Mouse (Mus musculus): ENCODE results near the gene Slc25a43. TPM values are rescaled to one million over a fixed set of nuclear protein-coding genes. Genes with fewer than 3 reads are reported as not detected.

The Slc25a43 gene
- polyA plus RNA-seq, 1 experiment from 2014 or later: 1.2 TPM

GRCm38 (mm10) chrX:36749281-36749785 is 5.9 kb downstream of the Slc25a43 start:
- no peak for DNase-seq (ENCODE audit: low spot score)

GRCm38 (mm10) chrX:36750591-36750990 is 7.1 kb downstream of the Slc25a43 start:
- no peaks in the 10 kb centered on the region for H3K27me3 ChIP-seq (ENCODE audit: control insufficient read depth, insufficient read depth, low read length)

More at GRCm38 (mm10) chrX:36749281-36749785, 5.9 kb downstream of the Slc25a43 start:
- WGBS: 80% methylated on average over 6 of the region's 6 CpGs
- no peaks in the 10 kb centered on the region for H3K4me1 ChIP-seq (ENCODE audit: control insufficient read depth, insufficient read depth, low read length)
- H3K4me3 ChIP-seq (ENCODE audit: low read depth, low read length): no peak overlapping the region
- no peaks in the 10 kb centered on the region for H3K27me3 ChIP-seq (ENCODE audit: control insufficient read depth, insufficient read depth, low read length)
- ATAC-seq (ENCODE audit: insufficient number of reproducible peaks, low FRiP score, low TSS enrichment, low read depth): no peak
- H3K36me3 ChIP-seq (ENCODE audit: control insufficient read depth, insufficient read depth, low read length): no peaks in the 10 kb centered on the region
- no peak overlapping the region for H3K9ac ChIP-seq (ENCODE audit: low read length)
- H3K4me2 ChIP-seq (ENCODE audit: low read depth, severe bottlenecking): no peak overlapping the region
- no peak overlapping the region for H3K27ac ChIP-seq (replicated peaks; ENCODE audit: low read depth, low read length)
- H3K9me3 ChIP-seq (ENCODE audit: control insufficient read depth, low read length): no peaks in the 10 kb centered on the region

GRCm38 (mm10) chrX:36752586-36752985 is 9.1 kb downstream of the Slc25a43 start:
- no peaks in the 10 kb centered on the region for H3K9me3 ChIP-seq (ENCODE audit: control insufficient read depth, low read length)
- no peak overlapping the region for H3K4me2 ChIP-seq (ENCODE audit: low read depth, severe bottlenecking)
- H3K27me3 ChIP-seq (ENCODE audit: control insufficient read depth, insufficient read depth, low read length): no peaks in the 10 kb centered on the region
- H3K36me3 ChIP-seq (ENCODE audit: control insufficient read depth, insufficient read depth, low read length): no peaks in the 10 kb centered on the region
- H3K4me3 ChIP-seq (ENCODE audit: low read depth, low read length): no peak overlapping the region
- no peak for DNase-seq (ENCODE audit: low spot score)
- ATAC-seq (ENCODE audit: insufficient number of reproducible peaks, low FRiP score, low TSS enrichment, low read depth): no peak
- no peak overlapping the region for H3K9ac ChIP-seq (ENCODE audit: low read length)
- no peak overlapping the region for H3K27ac ChIP-seq (replicated peaks; ENCODE audit: low read depth, low read length)
- H3K4me1 ChIP-seq (ENCODE audit: control insufficient read depth, insufficient read depth, low read length): no peaks in the 10 kb centered on the region
- WGBS: 92% methylated on average over 3 of the region's 3 CpGs

More at GRCm38 (mm10) chrX:36750591-36750990, 7.1 kb downstream of the Slc25a43 start:
- Histone ChIP-seq H3K9me3 (ENCODE audit: control insufficient read depth, low read length) (no peaks in the 10 kb centered on the region), H3K9ac (ENCODE audit: low read length) (no peak overlapping the region), H3K36me3 (ENCODE audit: control insufficient read depth, insufficient read depth, low read length) (no peaks in the 10 kb centered on the region), H3K4me2 (ENCODE audit: low read depth, severe bottlenecking) (no peak overlapping the region), H3K4me1 (ENCODE audit: control insufficient read depth, insufficient read depth, low read length) (no peaks in the 10 kb centered on the region), H3K4me3 (ENCODE audit: low read depth, low read length) (no peak overlapping the region), H3K27ac (replicated peaks; ENCODE audit: low read depth, low read length) (no peak overlapping the region)
- WGBS: 82% methylated on average over 1 of the region's 1 CpGs
- ATAC-seq (ENCODE audit: insufficient number of reproducible peaks, low FRiP score, low TSS enrichment, low read depth): no peak
- no peak for DNase-seq (ENCODE audit: low spot score)

GRCm38 (mm10) chrX:36757796-36758472 is 14.5 kb downstream of the Slc25a43 start:
- ATAC-seq (ENCODE audit: insufficient number of reproducible peaks, low FRiP score, low TSS enrichment, low read depth): no peak
- no peak for DNase-seq (ENCODE audit: low spot score)
- Histone ChIP-seq H3K4me2 (ENCODE audit: low read depth, severe bottlenecking) (no peak overlapping the region), H3K9ac (ENCODE audit: low read length) (no peak overlapping the region), H3K27ac (replicated peaks; ENCODE audit: low read depth, low read length) (no peak overlapping the region), H3K4me3 (ENCODE audit: low read depth, low read length) (no peak overlapping the region), H3K27me3 (ENCODE audit: control insufficient read depth, insufficient read depth, low read length) (no peaks in the 10 kb centered on the region), H3K36me3 (ENCODE audit: control insufficient read depth, insufficient read depth, low read length) (no peaks in the 10 kb centered on the region), H3K9me3 (ENCODE audit: control insufficient read depth, low read length) (no peaks in the 10 kb centered on the region), H3K4me1 (ENCODE audit: control insufficient read depth, insufficient read depth, low read length) (no peaks in the 10 kb centered on the region)
- 77% methylated on average over 7 of the region's 7 CpGs for WGBS

GRCm38 (mm10) chrX:36758566-36758965 is 15.1 kb downstream of the Slc25a43 start:
- H3K9me3 ChIP-seq (ENCODE audit: control insufficient read depth, low read length): no peaks in the 10 kb centered on the region
- no peaks in the 10 kb centered on the region for H3K27me3 ChIP-seq (ENCODE audit: control insufficient read depth, insufficient read depth, low read length)
- H3K4me2 ChIP-seq (ENCODE audit: low read depth, severe bottlenecking): no peak overlapping the region
- 69% methylated on average over 6 of the region's 6 CpGs for WGBS
- no peak for ATAC-seq (ENCODE audit: insufficient number of reproducible peaks, low FRiP score, low TSS enrichment, low read depth)
- DNase-seq (ENCODE audit: low spot score): no peak
- H3K4me3 ChIP-seq (ENCODE audit: low read depth, low read length): no peak overlapping the region
- no peak overlapping the region for H3K27ac ChIP-seq (replicated peaks; ENCODE audit: low read depth, low read length)
- H3K4me1 ChIP-seq (ENCODE audit: control insufficient read depth, insufficient read depth, low read length): no peaks in the 10 kb centered on the region
- H3K36me3 ChIP-seq (ENCODE audit: control insufficient read depth, insufficient read depth, low read length): no peaks in the 10 kb centered on the region
- H3K9ac ChIP-seq (ENCODE audit: low read length): no peak overlapping the region

GRCm38 (mm10) chrX:36760946-36761635 is 17.6 kb downstream of the Slc25a43 start:
- no peak overlapping the region for H3K27ac ChIP-seq (replicated peaks; ENCODE audit: low read depth, low read length)
- no peaks in the 10 kb centered on the region for H3K36me3 ChIP-seq (ENCODE audit: control insufficient read depth, insufficient read depth, low read length)
- DNase-seq (ENCODE audit: low spot score) (peak; percentile 53), ATAC-seq (ENCODE audit: insufficient number of reproducible peaks, low FRiP score, low TSS enrichment, low read depth) (no peak)
- no peak overlapping the region for H3K9ac ChIP-seq (ENCODE audit: low read length)
- H3K4me1 ChIP-seq (ENCODE audit: control insufficient read depth, insufficient read depth, low read length): no peaks in the 10 kb centered on the region
- H3K9me3 ChIP-seq (ENCODE audit: control insufficient read depth, low read length): no peaks in the 10 kb centered on the region
- 61% methylated on average over 6 of the region's 6 CpGs for WGBS
- no peaks in the 10 kb centered on the region for H3K27me3 ChIP-seq (ENCODE audit: control insufficient read depth, insufficient read depth, low read length)
- no peak overlapping the region for H3K4me3 ChIP-seq (ENCODE audit: low read depth, low read length)
- no peak overlapping the region for H3K4me2 ChIP-seq (ENCODE audit: low read depth, severe bottlenecking)

GRCm38 (mm10) chrX:36762289-36762688 is 18.8 kb downstream of the Slc25a43 start:
- Histone ChIP-seq H3K27me3 (ENCODE audit: control insufficient read depth, insufficient read depth, low read length) (no peaks in the 10 kb centered on the region), H3K4me2 (ENCODE audit: low read depth, severe bottlenecking) (no peak overlapping the region), H3K36me3 (ENCODE audit: control insufficient read depth, insufficient read depth, low read length) (no peaks in the 10 kb centered on the region), H3K4me3 (ENCODE audit: low read depth, low read length) (no peak overlapping the region), H3K27ac (replicated peaks; ENCODE audit: low read depth, low read length) (no peak overlapping the region), H3K9ac (ENCODE audit: low read length) (no peak overlapping the region), H3K4me1 (ENCODE audit: control insufficient read depth, insufficient read depth, low read length) (no peaks in the 10 kb centered on the region), H3K9me3 (ENCODE audit: control insufficient read depth, low read length) (no peaks in the 10 kb centered on the region)
- no peak for DNase-seq (ENCODE audit: low spot score)
- ATAC-seq (ENCODE audit: insufficient number of reproducible peaks, low FRiP score, low TSS enrichment, low read depth): no peak
- 81% methylated on average over 5 of the region's 5 CpGs for WGBS

GRCm38 (mm10) chrX:36762894-36763293 is 19.4 kb downstream of the Slc25a43 start:
- ATAC-seq (ENCODE audit: insufficient number of reproducible peaks, low FRiP score, low TSS enrichment, low read depth) (no peak), DNase-seq (ENCODE audit: low spot score) (no peak)
- H3K27ac ChIP-seq (replicated peaks; ENCODE audit: low read depth, low read length): no peak overlapping the region
- H3K4me2 ChIP-seq (ENCODE audit: low read depth, severe bottlenecking): no peak overlapping the region
- no peak overlapping the region for H3K4me3 ChIP-seq (ENCODE audit: low read depth, low read length)
- H3K4me1 ChIP-seq (ENCODE audit: control insufficient read depth, insufficient read depth, low read length): no peaks in the 10 kb centered on the region
- no peaks in the 10 kb centered on the region for H3K27me3 ChIP-seq (ENCODE audit: control insufficient read depth, insufficient read depth, low read length)
- no peaks in the 10 kb centered on the region for H3K36me3 ChIP-seq (ENCODE audit: control insufficient read depth, insufficient read depth, low read length)
- WGBS: 80% methylated on average over 4 of the region's 4 CpGs
- H3K9me3 ChIP-seq (ENCODE audit: control insufficient read depth, low read length): no peaks in the 10 kb centered on the region
- H3K9ac ChIP-seq (ENCODE audit: low read length): no peak overlapping the region
